Mouse (Mus musculus): ENCODE measurements around the gene Peak1. TPM values are rescaled to one million over a fixed set of nuclear protein-coding genes. Genes with fewer than 3 reads are reported as not detected.
A peak's percentile ranks its signal among the peaks of the same experiment; 100 is the strongest.

The Peak1 gene
- polyA plus RNA-seq, 1 experiment from 2014 or later: 4.5 TPM

DNA sequence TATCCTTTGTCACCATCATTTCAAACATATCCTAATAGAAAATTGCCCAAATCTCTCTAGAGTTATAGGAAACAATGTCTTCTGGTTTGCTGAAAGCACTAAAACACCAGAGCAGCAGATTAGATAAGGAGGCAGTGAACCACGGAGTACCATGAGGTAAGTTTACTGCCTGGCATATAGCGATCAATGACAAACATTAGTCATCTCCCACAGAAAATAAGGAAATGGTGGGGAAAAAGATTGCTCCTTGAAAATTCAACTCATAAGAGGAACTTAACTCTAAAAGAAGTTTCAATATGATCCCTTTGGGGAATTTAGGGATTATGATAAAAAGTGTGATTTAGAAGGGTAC is 145.6 kb downstream of the Peak1 start:
- Histone ChIP-seq H3K27ac (no peak overlapping the region), H3K9me3 (no peaks in the 10 kb centered on the region)
- 92% methylated on average over 2 of the region's 2 CpGs for WGBS

DNA sequence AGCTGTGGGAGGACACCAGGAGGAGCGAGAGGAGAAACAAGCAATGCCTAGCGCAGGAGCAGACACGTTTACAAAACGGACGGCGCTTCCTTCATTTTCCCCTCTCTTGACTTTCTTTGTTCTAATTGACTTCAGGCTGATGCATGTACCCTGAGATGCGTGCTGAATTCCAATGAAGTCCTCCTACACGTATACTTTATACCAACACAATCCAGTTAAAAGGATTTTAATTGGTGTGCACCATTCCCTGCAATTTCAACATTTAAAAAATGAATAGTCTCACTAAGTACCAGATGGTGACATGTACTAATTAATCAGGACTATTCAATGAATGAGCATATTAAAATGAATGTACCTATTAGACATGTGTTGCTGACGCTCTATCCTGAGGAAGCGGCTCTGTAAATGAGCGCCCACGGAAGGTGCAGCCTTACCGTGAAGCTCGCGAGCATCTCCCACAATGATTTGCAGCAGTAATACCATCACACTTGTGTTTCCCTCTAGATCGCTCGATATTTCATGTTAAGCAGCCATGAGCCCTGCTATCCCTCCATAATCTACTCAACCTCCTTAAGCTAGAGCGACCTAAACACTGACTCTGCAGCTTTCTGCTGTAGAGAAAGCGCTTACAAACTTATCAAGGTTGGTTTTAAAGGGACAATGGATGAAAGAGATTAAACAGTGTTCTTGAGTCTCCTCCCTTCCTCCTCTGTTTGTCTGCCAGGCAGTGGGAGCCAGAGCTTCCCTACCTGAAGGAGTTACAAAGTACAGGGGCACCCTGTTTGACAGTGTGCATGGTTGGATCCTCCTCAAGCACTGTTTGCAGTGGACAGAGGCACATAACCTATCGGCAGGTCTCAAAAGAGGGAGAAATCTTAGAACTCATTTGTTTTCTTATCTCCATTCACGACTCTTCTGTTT is 146.3 kb downstream of the Peak1 start:
- Histone ChIP-seq H3K27me3 (no peaks in the 10 kb centered on the region), H3K9ac (no peak overlapping the region), H3K27ac (peak overlapping the region; percentile 51; the same call in 1 of the 2 replicates), H3K4me3 (replicated peaks) (no peak overlapping the region), H3K9me3 (no peaks in the 10 kb centered on the region), H3K36me3 (replicated peaks) (no peaks in the 10 kb centered on the region), H3K4me2 (no peak overlapping the region), H3K4me1 (no peaks in the 10 kb centered on the region)
- 70% methylated on average over 21 of the region's 21 CpGs for WGBS
- ATAC-seq (ENCODE audit: low FRiP score): peak; percentile 67; the same call in 1 of the 2 replicates

More for the DNA sequence above, 145.6 kb downstream of the Peak1 start:
- Histone ChIP-seq H3K4me1 (no peaks in the 10 kb centered on the region), H3K4me3 (replicated peaks) (no peak overlapping the region), H3K36me3 (replicated peaks) (no peaks in the 10 kb centered on the region), H3K9ac (no peak overlapping the region), H3K27me3 (no peaks in the 10 kb centered on the region), H3K4me2 (no peak overlapping the region)
- ATAC-seq (ENCODE audit: low FRiP score): no peak

DNA sequence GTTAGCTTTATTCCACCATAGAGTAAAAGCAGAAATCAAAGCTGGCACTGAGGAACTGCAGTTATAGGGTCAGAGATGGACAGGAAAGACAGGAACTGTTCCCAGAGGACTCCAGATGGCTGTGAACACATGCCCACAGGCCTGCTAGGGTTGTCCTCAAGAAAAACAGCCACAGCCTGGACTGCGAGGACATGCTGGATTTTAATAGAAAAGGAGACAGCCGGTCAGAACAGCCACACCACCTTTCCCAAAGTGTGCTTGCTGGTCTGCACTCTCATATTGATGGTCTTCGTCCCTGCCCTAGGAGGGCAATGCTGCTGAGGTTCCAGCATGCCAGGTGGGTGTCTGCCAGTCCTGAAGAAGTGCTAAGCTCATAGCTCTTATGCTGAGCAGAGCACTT is 148.8 kb downstream of the Peak1 start:
- no peak for ATAC-seq (ENCODE audit: low FRiP score)
- Histone ChIP-seq H3K27me3 (no peaks in the 10 kb centered on the region), H3K4me3 (replicated peaks) (no peak overlapping the region), H3K4me1 (no peaks in the 10 kb centered on the region), H3K36me3 (replicated peaks) (no peaks in the 10 kb centered on the region), H3K9ac (no peak overlapping the region), H3K27ac (no peak overlapping the region), H3K9me3 (no peaks in the 10 kb centered on the region), H3K4me2 (no peak overlapping the region)
- WGBS: 85% methylated on average over 3 of the region's 3 CpGs

DNA sequence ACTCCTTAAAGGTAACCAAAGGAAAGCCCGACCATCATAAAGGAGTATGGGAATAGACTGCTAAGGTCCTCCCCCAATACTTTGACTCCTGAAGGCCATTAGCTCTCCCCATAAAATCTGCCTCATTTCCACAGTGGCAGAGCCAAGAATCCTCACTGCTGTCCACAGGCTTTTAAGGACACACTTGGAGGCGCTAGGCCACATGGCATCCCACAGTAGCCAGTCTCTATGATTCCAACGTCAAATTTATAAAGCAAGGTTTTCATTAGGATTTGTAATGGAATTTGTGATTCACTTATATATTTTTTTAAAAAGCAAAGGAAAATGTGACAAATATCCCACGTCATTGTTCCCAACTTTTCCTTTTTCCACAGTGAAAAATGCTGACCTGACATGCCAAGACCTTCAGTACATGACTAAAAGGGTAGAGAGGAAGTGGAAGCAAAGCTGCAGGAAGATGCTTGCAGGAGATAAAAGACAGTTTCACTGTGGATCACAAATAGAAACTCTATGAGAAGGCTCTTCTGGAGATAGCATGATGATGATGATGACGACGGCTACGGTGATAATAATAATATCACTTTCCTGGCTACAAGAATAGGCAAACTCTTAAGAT is 151.6 kb downstream of the Peak1 start:
- no peak for ATAC-seq (ENCODE audit: low FRiP score)

DNA sequence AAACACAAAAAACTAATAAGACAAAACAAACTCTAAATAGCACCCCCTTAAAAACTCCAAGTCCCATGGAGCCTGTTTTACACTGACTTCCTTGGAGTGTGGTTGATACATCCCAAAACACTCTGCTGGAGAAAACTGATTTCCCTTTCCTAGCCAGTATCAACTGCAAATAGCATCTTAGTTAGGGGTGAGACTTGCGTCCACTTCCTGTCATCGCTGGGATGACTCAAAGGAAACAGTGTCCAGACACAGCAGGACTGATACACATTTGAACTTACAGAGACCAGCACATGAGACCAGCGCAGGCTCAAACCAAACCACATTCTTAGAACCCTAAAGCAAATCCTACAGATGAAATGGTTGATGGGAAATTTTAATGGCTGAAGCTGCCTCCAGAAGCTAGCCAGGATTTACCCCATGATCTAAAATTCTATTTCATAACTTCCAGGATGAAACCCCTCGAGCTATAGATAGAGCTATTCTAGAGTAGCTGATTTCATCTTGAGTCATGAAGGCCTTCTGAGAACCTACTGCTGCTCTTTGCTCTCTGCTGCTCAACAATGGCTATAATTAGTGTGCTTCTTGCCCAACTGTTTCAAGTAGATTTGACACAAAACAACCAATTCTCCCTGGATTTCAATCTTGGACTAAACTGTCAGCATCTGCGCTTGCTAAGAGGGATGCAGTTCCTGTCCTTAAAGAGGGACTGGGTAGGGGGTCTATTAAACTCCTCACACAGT is 152.2 kb downstream of the Peak1 start:
- no peaks in the 10 kb centered on the region for H3K4me1 ChIP-seq
- no peak for ATAC-seq (ENCODE audit: low FRiP score)
- peaks cover under 1% of the 10 kb centered on the region; the same call in 1 of the 2 replicates for H3K9me3 ChIP-seq
- H3K27me3 ChIP-seq: no peaks in the 10 kb centered on the region
- 86% methylated on average over 5 of the region's 5 CpGs for WGBS
- H3K27ac ChIP-seq: no peak overlapping the region
- no peak overlapping the region for H3K9ac ChIP-seq
- no peak overlapping the region for H3K4me3 ChIP-seq (replicated peaks)
- H3K36me3 ChIP-seq (replicated peaks): no peaks in the 10 kb centered on the region
- no peak overlapping the region for H3K4me2 ChIP-seq

More for the DNA sequence above, 151.6 kb downstream of the Peak1 start:
- 91% methylated on average over 7 of the region's 7 CpGs for WGBS
- no peak overlapping the region for H3K4me3 ChIP-seq (replicated peaks)
- no peaks in the 10 kb centered on the region for H3K9me3 ChIP-seq
- no peaks in the 10 kb centered on the region for H3K36me3 ChIP-seq (replicated peaks)
- H3K27ac ChIP-seq: no peak overlapping the region
- no peaks in the 10 kb centered on the region for H3K27me3 ChIP-seq
- H3K4me2 ChIP-seq: no peak overlapping the region
- H3K9ac ChIP-seq: no peak overlapping the region
- no peaks in the 10 kb centered on the region for H3K4me1 ChIP-seq

DNA sequence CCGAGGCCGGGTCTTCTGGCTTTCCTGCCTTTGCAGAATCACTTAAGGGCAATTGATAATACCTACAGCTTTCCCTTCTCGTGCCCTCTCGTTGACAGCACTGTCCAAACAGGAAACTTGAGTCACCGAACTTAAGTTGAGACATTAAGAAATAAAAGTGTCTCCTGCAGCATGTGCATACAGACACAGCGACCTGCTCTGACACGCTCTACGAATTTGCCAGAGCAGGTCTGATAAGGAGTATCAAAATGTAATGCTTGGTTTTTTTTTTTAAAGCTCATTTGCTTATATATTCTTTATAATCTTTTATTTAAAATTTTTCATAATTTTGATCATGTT is 152.9 kb downstream of the Peak1 start:
- H3K4me2 ChIP-seq: no peak overlapping the region
- H3K4me1 ChIP-seq: no peaks in the 10 kb centered on the region
- H3K9me3 ChIP-seq: peaks cover 6% of the 10 kb centered on the region
- H3K4me3 ChIP-seq (replicated peaks): no peak overlapping the region
- no peak for ATAC-seq (ENCODE audit: low FRiP score)
- peaks cover 4% of the 10 kb centered on the region; the same call in 1 of the 2 replicates for H3K36me3 ChIP-seq (replicated peaks)
- H3K9ac ChIP-seq: no peak overlapping the region
- 85% methylated on average over 8 of the region's 8 CpGs for WGBS
- no peak overlapping the region for H3K27ac ChIP-seq
- no peaks in the 10 kb centered on the region for H3K27me3 ChIP-seq

DNA sequence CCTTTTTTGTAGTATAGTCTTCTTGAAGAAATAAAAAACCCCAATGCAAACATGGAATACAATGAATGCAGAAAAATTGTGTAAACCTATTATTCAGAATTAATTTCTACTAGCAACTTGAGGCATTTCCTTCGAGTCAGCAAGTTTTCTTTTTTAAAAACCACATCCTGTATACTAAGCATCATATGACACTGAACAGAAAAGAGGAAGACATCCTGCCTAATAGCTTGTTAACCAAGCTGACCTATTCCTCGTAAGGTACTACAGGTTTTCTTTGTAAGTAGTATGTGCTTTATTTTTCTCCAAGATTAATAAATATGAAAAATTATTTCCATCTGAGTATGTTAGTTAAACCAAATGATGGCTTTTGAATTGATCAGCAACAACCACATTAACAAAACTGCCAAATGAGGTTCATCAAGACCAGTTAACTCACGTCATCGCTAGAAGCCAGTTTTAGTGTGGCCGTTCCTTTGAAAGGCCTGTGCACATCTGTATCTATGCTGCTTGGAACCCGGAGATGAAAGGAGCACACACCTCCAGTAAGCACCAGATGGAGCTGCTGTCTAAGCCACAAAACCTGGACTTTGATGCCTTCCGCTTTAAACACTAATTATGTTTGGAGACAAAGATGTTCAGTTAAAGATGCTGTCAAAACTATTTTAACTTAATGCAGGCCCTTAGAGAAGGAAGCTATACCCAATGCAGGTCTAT is 153.4 kb downstream of the Peak1 start:
- Histone ChIP-seq H3K4me3 (replicated peaks) (no peak overlapping the region), H3K36me3 (replicated peaks) (peaks cover 4% of the 10 kb centered on the region; the same call in 1 of the 2 replicates), H3K4me1 (no peaks in the 10 kb centered on the region), H3K27ac (no peak overlapping the region), H3K4me2 (no peak overlapping the region), H3K27me3 (no peaks in the 10 kb centered on the region), H3K9ac (no peak overlapping the region), H3K9me3 (peaks cover 6% of the 10 kb centered on the region)
- no peak for ATAC-seq (ENCODE audit: low FRiP score)
- WGBS: 73% methylated on average over 7 of the region's 7 CpGs

DNA sequence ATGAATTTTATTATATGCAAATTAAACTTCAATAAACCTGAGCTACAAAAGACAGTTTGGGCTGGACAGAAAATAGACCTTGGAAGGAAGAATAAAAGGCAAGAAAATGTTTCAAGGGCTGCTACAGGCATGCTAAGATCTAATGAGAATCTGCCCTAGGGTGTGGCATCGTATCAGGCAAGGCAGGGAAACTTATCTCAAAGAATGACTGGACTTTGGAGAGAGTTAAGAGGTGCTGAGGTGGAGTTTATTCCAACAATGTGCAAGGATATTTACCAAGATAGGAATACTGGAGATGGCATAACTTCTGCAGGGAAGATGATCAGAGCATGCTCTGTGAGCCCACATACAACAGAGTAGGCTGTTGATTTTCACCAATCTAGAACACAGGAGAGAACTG is 154.8 kb downstream of the Peak1 start:
- Histone ChIP-seq H3K4me3 (replicated peaks) (no peak overlapping the region), H3K4me1 (no peaks in the 10 kb centered on the region), H3K9ac (no peak overlapping the region), H3K36me3 (replicated peaks) (peaks cover 4% of the 10 kb centered on the region; the same call in 1 of the 2 replicates), H3K9me3 (peaks cover 6% of the 10 kb centered on the region), H3K27ac (no peak overlapping the region), H3K4me2 (no peak overlapping the region), H3K27me3 (no peaks in the 10 kb centered on the region)
- 88% methylated on average over 1 of the region's 1 CpGs for WGBS
- no peak for ATAC-seq (ENCODE audit: low FRiP score)

DNA sequence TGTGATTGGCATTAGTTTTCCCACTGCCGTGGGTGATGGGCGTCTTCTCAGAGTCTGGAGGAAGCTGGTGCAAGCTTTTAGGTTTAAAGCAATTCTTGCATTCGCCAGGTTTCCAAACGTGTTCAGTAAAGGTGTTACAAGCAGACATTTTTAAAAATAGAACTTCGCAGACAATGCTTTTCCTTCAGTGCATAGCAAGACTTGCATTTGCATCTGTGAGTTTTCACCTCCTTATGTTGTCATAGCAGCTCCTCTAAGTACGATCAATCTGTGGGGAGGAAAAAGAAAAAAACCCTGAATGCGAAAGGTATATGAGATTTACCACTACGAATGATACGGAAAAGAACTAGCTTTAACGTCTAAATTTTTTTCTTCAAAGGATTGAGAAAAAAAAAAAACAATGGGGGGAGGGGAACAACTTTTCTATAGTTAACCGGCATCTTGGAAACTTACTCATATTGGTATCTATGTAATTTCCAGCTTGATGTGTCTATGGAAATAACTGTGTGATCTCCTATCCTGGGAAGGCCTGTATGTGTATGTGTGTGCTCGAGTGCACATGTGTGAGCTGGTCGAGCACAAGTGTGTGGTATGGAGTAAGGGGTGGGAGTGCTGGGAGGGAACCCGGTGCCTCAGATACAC is 157.3 kb downstream of the Peak1 start:
- Histone ChIP-seq H3K27me3 (no peaks in the 10 kb centered on the region), H3K4me2 (no peak overlapping the region), H3K27ac (no peak overlapping the region), H3K9ac (no peak overlapping the region), H3K36me3 (replicated peaks) (peaks cover 4% of the 10 kb centered on the region; the same call in 1 of the 2 replicates), H3K4me1 (no peaks in the 10 kb centered on the region), H3K4me3 (replicated peaks) (no peak overlapping the region), H3K9me3 (peaks cover 6% of the 10 kb centered on the region)
- 87% methylated on average over 14 of the region's 14 CpGs for WGBS
- no peak for ATAC-seq (ENCODE audit: low FRiP score)

DNA sequence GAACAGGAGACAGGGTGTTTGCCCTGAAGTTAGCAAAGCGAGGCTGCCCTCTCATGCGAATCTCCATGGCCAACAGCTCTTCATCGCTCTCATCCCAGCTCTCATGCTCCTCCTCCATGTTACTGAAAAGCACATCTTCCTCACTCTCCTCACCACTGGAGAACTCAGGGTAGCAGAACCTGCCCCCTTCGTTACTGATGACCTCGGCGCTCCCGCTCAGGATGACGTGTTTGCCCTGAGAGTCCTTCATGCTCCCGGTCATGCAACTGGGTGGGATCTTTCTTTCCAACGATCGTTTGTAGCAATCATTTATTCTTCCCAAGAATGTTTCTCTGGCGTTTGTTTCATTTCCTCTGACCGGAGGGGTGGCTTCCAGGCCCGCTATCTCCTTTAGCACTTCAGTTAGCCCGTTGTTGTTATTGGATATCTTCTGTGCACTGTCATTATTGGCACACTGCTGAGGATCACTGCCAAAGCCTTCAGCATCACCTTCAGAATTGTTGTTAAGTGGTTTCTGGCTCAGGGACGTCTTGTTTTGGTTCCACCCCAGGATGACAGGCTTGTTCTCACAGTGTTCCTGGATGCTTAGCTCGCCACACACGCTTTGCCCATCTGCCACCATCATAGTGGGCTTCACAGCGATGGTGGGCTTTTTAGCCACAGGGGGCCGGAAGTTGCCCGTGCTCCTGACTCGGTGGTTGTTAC is 157.9 kb downstream of the Peak1 start:
- WGBS: 91% methylated on average over 22 of the region's 22 CpGs
- Histone ChIP-seq H3K9me3 (peaks cover 6% of the 10 kb centered on the region), H3K27ac (no peak overlapping the region), H3K9ac (no peak overlapping the region), H3K36me3 (replicated peaks) (peaks cover 4% of the 10 kb centered on the region; the same call in 1 of the 2 replicates), H3K4me2 (no peak overlapping the region), H3K4me1 (no peaks in the 10 kb centered on the region), H3K27me3 (no peaks in the 10 kb centered on the region), H3K4me3 (replicated peaks) (no peak overlapping the region)
- ATAC-seq (ENCODE audit: low FRiP score): no peak

DNA sequence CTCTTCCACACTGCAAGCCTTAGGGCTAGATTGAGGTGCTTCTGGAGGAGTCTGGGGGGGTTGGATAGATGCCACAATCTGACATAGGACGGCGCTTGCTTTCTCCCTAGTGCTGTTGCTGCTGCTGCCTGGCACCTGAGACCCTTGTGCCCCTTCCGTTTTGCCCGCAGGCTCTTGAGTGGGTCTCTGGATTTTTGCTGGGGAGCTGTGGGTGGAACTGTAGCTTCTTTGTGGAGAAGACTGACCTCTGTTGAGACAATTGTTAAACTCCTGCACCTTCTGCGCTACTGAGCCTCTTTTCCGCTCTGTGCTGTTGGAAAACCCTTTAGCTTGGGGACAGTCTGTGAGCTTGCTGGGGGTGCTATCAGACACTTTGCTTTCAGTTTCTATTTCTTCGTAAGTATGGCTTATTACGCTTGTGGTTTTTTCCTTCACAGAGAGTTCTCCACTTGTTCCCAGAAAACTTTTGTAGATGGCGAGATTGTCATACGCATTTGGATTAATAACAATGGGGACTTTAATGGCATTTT is 159.5 kb downstream of the Peak1 start:
- Histone ChIP-seq H3K4me2 (no peak overlapping the region), H3K27ac (no peak overlapping the region), H3K4me3 (replicated peaks) (no peak overlapping the region), H3K27me3 (no peaks in the 10 kb centered on the region), H3K9me3 (peaks cover 6% of the 10 kb centered on the region), H3K9ac (no peak overlapping the region), H3K36me3 (replicated peaks) (peaks cover 4% of the 10 kb centered on the region; the same call in 1 of the 2 replicates), H3K4me1 (no peaks in the 10 kb centered on the region)
- WGBS: 95% methylated on average over 10 of the region's 10 CpGs
- ATAC-seq (ENCODE audit: low FRiP score): no peak

All from forebrain, embryonic 12.5 days (tissue).